Mouse (Mus musculus): ENCODE measurements around the gene Rpl7l1.

Gene Rpl7l1

GRCm38 (mm10) chr17:46736160-46736559, 46.3 kb downstream of the Rpl7l1 start:
- DNase-seq (ENCODE audit: low read depth) = peak; percentile 43

GRCm38 (mm10) chr17:46735287-46735686, 47.2 kb downstream of the Rpl7l1 start:
- DNase-seq (ENCODE audit: low read depth) = no peak

GRCm38 (mm10) chr17:46734055-46734454, 48.4 kb downstream of the Rpl7l1 start:
- DNase-seq (ENCODE audit: low read depth) = no peak

- DNase-seq (ENCODE audit: low read depth) = no peak
These were observed 53.6 kb downstream of the Rpl7l1 start, which contains the start of gene Gnmt for GRCm38 (mm10) chr17:46728904-46729318. Gene Gnmt, minus strand, starts transcription at chr17:46729168.

GRCm38 (mm10) chr17:46728496-46728895, 54.0 kb downstream of the Rpl7l1 start:
- no peak for DNase-seq (ENCODE audit: low read depth)

GRCm38 (mm10) chr17:46728021-46728420, 54.5 kb downstream of the Rpl7l1 start:
- no peak for DNase-seq (ENCODE audit: low read depth)

GRCm38 (mm10) chr17:46727271-46727670, 55.2 kb downstream of the Rpl7l1 start:
- no peak for DNase-seq (ENCODE audit: low read depth)

DNA sequence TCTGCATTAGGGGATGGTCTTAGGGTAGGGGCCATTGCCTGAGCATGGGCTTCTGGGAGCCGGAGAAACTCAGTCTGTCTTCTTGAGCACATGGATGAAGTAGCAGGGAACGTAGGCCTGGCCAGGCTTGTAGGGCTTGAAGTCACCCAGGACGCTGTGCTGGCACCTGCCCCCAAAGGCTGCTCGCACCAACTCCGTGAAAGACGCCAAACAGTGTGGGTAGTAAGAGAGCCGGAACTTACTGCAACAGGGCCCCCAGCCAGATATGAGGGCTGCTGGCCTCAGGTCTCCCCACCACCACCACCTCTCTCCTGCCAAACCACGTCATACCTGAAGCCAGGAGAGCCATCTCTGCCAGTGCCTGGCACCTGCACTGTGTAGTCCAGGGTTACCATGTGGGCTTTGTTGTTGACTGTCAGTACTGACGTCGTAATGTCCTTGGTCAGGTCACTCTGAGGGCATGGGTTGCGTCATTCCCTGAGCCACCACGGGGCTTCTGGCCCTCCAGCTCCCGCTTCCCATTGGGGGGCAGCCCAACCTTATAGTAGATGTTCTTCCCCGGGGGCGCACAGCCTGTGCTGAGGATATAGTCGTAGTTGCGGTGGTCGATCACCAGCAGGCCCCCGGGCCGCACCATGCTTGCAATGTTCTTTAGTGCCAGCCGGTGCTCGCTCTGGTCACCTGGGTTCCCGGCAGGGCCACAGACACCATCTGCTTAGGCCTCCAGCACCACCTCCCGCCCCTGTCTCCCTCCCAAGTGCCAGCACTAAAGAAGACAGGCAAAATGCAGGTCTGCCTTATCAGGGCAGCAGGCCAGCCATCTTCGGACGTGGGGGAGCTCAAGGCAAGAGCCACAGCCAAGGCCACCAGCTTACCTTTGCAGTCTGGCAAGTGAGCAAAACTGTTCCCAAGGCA, 56.5 kb downstream of the Rpl7l1 start:
- no peak for DNase-seq (ENCODE audit: low read depth)

DNA sequence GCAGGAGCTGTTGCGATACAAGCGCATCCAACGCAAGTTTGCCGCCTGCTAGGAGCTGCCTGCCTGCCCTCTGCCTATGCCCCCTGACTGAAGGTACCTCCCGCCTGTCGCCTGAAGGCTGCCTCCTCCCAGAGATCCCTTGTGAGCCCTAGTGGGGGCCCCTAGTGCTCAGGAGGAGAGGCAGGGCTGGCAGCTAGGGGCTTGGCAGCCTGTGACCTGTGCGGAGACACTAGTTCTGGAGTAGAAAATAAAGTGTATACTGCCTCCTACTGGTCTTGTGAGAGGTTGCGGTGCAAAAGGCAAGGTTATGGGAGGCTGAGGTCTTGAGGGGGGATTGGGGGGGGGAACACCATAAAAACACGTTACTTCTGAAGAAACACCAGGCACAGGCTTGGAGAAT, 57.2 kb downstream of the Rpl7l1 start:
- no peak for DNase-seq (ENCODE audit: low read depth)

GRCm38 (mm10) chr17:46724477-46725084, 57.9 kb downstream of the Rpl7l1 start:
- no peak for DNase-seq (ENCODE audit: low read depth)

Data from c-Kit-positive CD71-positive TER-119-negative erythroid progenitor cells, embryonic 14.5 days (primary cell).